Mouse (Mus musculus): Measurements from ENCODE around the gene 1500011B03Rik. TPM values are rescaled to one million over a fixed set of nuclear protein-coding genes. Genes with fewer than 3 reads are reported as not detected.

The 1500011B03Rik gene
- polyA plus RNA-seq, 1 experiment from 2014 or later = 111 TPM

DNA sequence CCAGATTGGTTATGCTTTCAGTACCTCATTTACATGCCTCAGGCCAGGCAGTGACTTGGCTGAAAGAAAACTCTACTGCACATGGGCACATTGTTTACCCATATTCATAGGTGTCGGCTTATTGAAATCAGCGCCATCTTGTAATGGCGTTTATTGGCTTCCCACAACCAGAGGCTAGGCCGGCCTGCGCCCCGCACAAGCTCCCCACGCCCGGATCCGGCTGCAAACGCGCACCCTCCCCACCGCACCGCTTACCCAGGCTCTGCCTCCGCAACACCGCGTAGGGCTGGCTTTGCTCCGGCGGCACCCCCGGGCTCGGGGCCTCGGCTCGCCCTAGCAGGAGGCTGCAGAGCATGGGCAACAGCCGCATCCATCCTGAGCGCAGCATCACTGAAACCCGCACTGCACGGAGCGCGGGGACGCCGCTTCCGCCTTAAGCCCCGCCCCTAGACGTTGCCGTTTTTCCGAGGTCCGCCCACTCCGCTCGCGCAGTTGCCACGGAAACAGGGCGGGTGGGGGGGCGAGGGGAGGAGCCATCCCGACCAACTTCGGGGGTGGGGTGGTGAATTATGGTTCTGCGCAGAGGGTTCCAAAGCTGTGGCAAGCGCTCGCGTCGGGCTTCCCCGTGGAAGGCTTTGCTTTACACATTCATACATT, 9.6 kb downstream of the 1500011B03Rik start:
- peak overlapping the region; percentile 82 for H3K27ac ChIP-seq (ENCODE audit: low read length)
- H3K4me1 ChIP-seq (ENCODE audit: insufficient read depth, low read length) = peaks cover 7% of the 10 kb centered on the region; the same call in 1 of the 2 replicates
- no peaks in the 10 kb centered on the region for H3K27me3 ChIP-seq (ENCODE audit: insufficient read depth, low read length)
- H3K36me3 ChIP-seq (ENCODE audit: insufficient read depth, low read length) = peaks cover 6% of the 10 kb centered on the region; the same call in 1 of the 2 replicates
- peak; percentile 95 for ATAC-seq (ENCODE audit: low FRiP score, low TSS enrichment)
- peak overlapping the region; percentile 85 for H3K9ac ChIP-seq (replicated peaks; ENCODE audit: low read length)
- H3K4me3 ChIP-seq (ENCODE audit: low read length) = peak overlapping the region; percentile 97
- no peaks in the 10 kb centered on the region for H3K9me3 ChIP-seq (ENCODE audit: low read length)
- WGBS = under 1% methylated on average over 50 of the region's 50 CpGs
- peak overlapping the region; percentile 63 for H3K4me2 ChIP-seq (replicated peaks; ENCODE audit: low read depth, low read length)

DNA sequence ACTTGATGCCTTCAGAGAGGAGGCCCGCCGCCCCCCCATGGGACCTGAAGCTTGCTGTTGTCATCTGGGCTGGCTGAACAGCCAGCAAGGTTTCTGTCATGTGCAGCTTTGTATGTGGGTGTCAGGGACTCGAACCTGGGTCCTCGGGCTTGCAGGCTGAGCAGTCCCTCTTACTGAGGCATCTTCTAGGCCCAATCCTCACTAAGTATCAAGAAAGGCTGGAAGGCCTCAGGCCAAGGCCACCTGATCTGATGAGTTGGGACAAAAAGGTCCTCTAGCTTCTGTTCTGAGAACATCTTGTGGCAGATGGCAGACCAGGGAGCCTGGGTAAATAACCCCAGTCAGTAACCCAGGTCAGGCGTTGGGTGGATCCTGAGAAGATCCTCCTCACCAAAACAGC, 13.4 kb downstream of the 1500011B03Rik start:
- WGBS = 91% methylated on average over 5 of the region's 5 CpGs
- ATAC-seq (ENCODE audit: low FRiP score, low TSS enrichment) = no peak
- Histone ChIP-seq H3K36me3 (ENCODE audit: insufficient read depth, low read length) (peaks cover 18% of the 10 kb centered on the region), H3K9me3 (ENCODE audit: low read length) (no peaks in the 10 kb centered on the region), H3K9ac (replicated peaks; ENCODE audit: low read length) (no peak overlapping the region), H3K4me1 (ENCODE audit: insufficient read depth, low read length) (peaks cover 18% of the 10 kb centered on the region), H3K4me3 (ENCODE audit: low read length) (no peak overlapping the region), H3K27me3 (ENCODE audit: insufficient read depth, low read length) (no peaks in the 10 kb centered on the region), H3K27ac (ENCODE audit: low read length) (no peak overlapping the region), H3K4me2 (replicated peaks; ENCODE audit: low read depth, low read length) (no peak overlapping the region)

DNA sequence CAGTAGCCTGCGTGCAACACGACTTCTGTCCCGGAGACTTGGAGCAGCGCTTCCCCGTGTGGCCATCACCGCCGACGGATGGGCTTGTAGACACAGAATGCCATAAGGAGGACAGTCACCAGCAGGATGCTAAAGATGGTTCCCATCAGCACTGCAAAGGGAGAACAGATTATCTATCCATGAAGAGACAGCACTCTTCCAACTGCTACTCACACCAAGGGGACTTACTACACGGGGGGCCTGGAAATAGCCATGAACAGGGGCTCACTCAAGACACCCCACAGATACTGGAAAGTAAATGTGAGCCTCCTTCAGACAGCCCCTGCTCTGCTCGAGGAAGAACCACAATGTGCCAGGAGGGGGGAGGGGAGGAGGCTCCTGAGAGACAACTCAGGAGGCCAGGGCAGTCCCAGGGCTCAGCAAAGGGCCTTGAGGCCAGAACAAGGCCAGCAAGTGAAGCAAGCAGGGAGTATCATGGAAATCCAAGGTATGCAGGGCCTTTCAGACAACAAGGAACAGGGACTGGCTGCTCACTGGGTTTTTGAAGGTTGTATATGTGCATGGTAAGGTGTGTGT, 14.0 kb downstream of the 1500011B03Rik start:
- Histone ChIP-seq H3K9me3 (ENCODE audit: low read length) (no peaks in the 10 kb centered on the region), H3K4me2 (replicated peaks; ENCODE audit: low read depth, low read length) (no peak overlapping the region), H3K4me1 (ENCODE audit: insufficient read depth, low read length) (peaks cover 18% of the 10 kb centered on the region), H3K27me3 (ENCODE audit: insufficient read depth, low read length) (no peaks in the 10 kb centered on the region), H3K4me3 (ENCODE audit: low read length) (no peak overlapping the region), H3K27ac (ENCODE audit: low read length) (no peak overlapping the region), H3K9ac (replicated peaks; ENCODE audit: low read length) (no peak overlapping the region), H3K36me3 (ENCODE audit: insufficient read depth, low read length) (peaks cover 20% of the 10 kb centered on the region)
- WGBS = 77% methylated on average over 10 of the region's 10 CpGs
- no peak for ATAC-seq (ENCODE audit: low FRiP score, low TSS enrichment)

DNA sequence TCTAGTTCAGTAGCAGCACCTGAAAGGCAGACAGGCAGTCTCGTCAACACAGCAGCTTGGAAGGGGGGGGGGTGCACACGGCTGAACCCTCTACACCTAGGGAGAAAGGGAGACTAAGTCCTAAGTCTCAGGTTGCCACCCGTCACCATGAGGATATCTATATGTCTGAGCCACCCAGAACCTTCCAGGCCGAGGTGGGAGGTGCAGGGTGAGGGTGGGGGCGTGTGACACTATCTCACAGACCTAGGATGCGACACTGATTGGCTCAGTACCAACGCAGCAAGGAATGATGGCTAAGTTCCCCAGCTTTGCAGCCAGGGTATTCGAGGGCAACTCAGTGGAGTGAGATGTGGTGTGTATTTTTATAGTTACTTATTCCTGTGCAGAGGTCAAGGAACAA, 14.9 kb downstream of the 1500011B03Rik start:
- WGBS = 71% methylated on average over 8 of the region's 8 CpGs
- Histone ChIP-seq H3K9me3 (ENCODE audit: low read length) (no peaks in the 10 kb centered on the region), H3K9ac (replicated peaks; ENCODE audit: low read length) (no peak overlapping the region), H3K27ac (ENCODE audit: low read length) (no peak overlapping the region), H3K27me3 (ENCODE audit: insufficient read depth, low read length) (no peaks in the 10 kb centered on the region), H3K36me3 (ENCODE audit: insufficient read depth, low read length) (peaks cover 29% of the 10 kb centered on the region), H3K4me2 (replicated peaks; ENCODE audit: low read depth, low read length) (no peak overlapping the region), H3K4me3 (ENCODE audit: low read length) (no peak overlapping the region), H3K4me1 (ENCODE audit: insufficient read depth, low read length) (peaks cover 18% of the 10 kb centered on the region)
- ATAC-seq (ENCODE audit: low FRiP score, low TSS enrichment) = no peak

DNA sequence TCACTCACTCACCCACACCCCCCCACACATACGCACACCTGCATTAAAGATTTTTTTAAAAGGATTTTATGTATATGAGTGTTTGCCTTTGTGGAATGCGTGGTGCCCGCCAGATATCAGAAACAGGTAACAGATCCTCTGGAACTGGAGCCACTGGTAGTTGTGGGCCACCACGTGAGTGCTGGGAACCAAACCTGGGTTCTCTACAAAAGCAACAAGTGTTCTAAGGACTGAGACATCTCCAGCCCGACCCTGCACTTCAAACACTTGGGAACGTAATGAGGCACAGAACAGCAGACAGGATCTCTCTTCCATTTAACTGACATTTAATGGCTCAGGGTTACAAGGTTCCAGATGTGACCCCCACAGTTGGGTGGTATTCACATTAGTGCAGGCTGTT, 15.4 kb downstream of the 1500011B03Rik start:
- Histone ChIP-seq H3K4me2 (replicated peaks; ENCODE audit: low read depth, low read length) (no peak overlapping the region), H3K27ac (ENCODE audit: low read length) (0 out of 2 replicates have a peak overlapping the region, but pooled peaks have one; percentile 25)
- WGBS = 67% methylated on average over 6 of the region's 6 CpGs

DNA sequence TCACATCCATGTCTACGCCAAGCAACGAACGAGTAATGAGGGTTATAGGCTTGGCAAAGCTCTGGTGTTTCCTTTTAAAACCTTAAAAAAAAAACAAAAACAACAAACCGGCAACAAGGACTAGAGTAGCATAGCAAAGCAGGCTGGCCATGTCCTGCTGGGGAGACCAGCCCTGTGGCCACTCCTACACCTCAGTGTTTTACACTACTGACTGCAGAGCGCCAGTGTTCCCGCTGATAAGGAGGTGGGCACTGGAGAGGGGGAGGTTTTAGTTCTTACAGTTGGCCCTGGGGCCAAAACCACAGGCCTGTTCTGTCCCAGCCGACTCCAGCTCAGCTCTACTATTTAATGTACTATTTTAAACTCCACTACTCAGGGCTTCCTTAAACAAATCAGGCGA, 15.8 kb downstream of the 1500011B03Rik start:
- H3K4me2 ChIP-seq (replicated peaks; ENCODE audit: low read depth, low read length) = no peak overlapping the region
- peaks cover 37% of the 10 kb centered on the region for H3K36me3 ChIP-seq (ENCODE audit: insufficient read depth, low read length)
- no peak overlapping the region for H3K9ac ChIP-seq (replicated peaks; ENCODE audit: low read length)
- no peaks in the 10 kb centered on the region for H3K9me3 ChIP-seq (ENCODE audit: low read length)
- no peaks in the 10 kb centered on the region for H3K27me3 ChIP-seq (ENCODE audit: insufficient read depth, low read length)
- WGBS = 33% methylated on average over 8 of the region's 8 CpGs
- peak overlapping the region; percentile 70; the same call in 1 of the 2 replicates for H3K27ac ChIP-seq (ENCODE audit: low read length)
- H3K4me1 ChIP-seq (ENCODE audit: insufficient read depth, low read length) = peaks cover 13% of the 10 kb centered on the region
- ATAC-seq (ENCODE audit: low FRiP score, low TSS enrichment) = peak; percentile 35; the same call in 1 of the 2 replicates
- H3K4me3 ChIP-seq (ENCODE audit: low read length) = no peak overlapping the region

More for the DNA sequence above, 15.4 kb downstream of the 1500011B03Rik start:
- no peak for ATAC-seq (ENCODE audit: low FRiP score, low TSS enrichment)
- Histone ChIP-seq H3K9me3 (ENCODE audit: low read length) (no peaks in the 10 kb centered on the region), H3K27me3 (ENCODE audit: insufficient read depth, low read length) (no peaks in the 10 kb centered on the region), H3K9ac (replicated peaks; ENCODE audit: low read length) (no peak overlapping the region), H3K4me1 (ENCODE audit: insufficient read depth, low read length) (peaks cover 17% of the 10 kb centered on the region), H3K36me3 (ENCODE audit: insufficient read depth, low read length) (peaks cover 34% of the 10 kb centered on the region), H3K4me3 (ENCODE audit: low read length) (no peak overlapping the region)

DNA sequence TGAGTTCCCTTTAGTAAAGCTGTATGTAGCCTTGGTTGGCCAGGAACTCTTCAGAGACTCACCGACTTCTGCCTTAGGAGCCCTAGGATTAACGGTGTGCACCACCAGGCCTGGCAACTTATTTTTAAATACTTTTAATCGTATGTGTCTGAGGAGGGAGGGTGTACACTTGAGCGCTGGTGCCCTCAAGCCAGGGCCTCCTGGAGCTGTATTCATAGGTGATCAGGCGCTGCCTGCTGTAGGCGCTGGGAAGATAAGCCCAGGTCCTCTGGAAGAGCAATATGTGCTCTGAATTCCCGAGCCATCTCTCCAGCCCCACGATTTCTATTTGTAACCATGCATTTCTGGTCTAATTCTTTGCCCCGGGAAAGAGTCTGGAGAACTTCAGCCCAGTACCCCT, 16.2 kb downstream of the 1500011B03Rik start:
- Histone ChIP-seq H3K9ac (replicated peaks; ENCODE audit: low read length) (no peak overlapping the region), H3K27me3 (ENCODE audit: insufficient read depth, low read length) (no peaks in the 10 kb centered on the region), H3K4me3 (ENCODE audit: low read length) (no peak overlapping the region), H3K27ac (ENCODE audit: low read length) (peak overlapping the region; percentile 70; the same call in 1 of the 2 replicates), H3K9me3 (ENCODE audit: low read length) (no peaks in the 10 kb centered on the region), H3K4me2 (replicated peaks; ENCODE audit: low read depth, low read length) (no peak overlapping the region), H3K36me3 (ENCODE audit: insufficient read depth, low read length) (peaks cover 37% of the 10 kb centered on the region), H3K4me1 (ENCODE audit: insufficient read depth, low read length) (peaks cover 11% of the 10 kb centered on the region)
- ATAC-seq (ENCODE audit: low FRiP score, low TSS enrichment) = no peak
- WGBS = 54% methylated on average over 9 of the region's 9 CpGs

DNA sequence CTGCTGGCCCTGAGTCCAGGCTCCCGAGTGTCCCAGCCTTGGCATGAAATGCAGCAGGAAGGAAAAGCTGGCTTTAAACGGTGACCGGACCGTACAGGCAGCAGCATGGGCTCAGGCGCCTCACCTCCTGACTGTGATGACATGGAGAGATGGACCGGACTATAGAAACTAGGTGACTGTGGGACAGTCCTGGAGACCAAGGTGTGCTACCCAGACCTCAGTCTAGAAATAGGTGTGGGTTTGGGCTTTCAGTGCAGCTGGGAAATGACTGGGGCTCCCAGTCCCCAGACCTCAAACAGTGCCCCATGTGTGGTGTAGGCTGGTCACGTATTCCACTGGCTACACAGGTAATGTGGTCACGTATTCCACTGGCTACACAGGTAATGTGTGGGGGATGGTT, 16.6 kb downstream of the 1500011B03Rik start:
- peaks cover 40% of the 10 kb centered on the region for H3K36me3 ChIP-seq (ENCODE audit: insufficient read depth, low read length)
- H3K9me3 ChIP-seq (ENCODE audit: low read length) = no peaks in the 10 kb centered on the region
- H3K27me3 ChIP-seq (ENCODE audit: insufficient read depth, low read length) = no peaks in the 10 kb centered on the region
- ATAC-seq (ENCODE audit: low FRiP score, low TSS enrichment) = 0 out of 2 replicates have a peak, but pooled peaks have one; percentile 5
- peaks cover 11% of the 10 kb centered on the region for H3K4me1 ChIP-seq (ENCODE audit: insufficient read depth, low read length)
- H3K4me3 ChIP-seq (ENCODE audit: low read length) = no peak overlapping the region
- peak overlapping the region; percentile 29; the same call in 1 of the 2 replicates for H3K9ac ChIP-seq (replicated peaks; ENCODE audit: low read length)
- WGBS = 83% methylated on average over 8 of the region's 8 CpGs
- H3K27ac ChIP-seq (ENCODE audit: low read length) = peak overlapping the region; percentile 70
- no peak overlapping the region for H3K4me2 ChIP-seq (replicated peaks; ENCODE audit: low read depth, low read length)

DNA sequence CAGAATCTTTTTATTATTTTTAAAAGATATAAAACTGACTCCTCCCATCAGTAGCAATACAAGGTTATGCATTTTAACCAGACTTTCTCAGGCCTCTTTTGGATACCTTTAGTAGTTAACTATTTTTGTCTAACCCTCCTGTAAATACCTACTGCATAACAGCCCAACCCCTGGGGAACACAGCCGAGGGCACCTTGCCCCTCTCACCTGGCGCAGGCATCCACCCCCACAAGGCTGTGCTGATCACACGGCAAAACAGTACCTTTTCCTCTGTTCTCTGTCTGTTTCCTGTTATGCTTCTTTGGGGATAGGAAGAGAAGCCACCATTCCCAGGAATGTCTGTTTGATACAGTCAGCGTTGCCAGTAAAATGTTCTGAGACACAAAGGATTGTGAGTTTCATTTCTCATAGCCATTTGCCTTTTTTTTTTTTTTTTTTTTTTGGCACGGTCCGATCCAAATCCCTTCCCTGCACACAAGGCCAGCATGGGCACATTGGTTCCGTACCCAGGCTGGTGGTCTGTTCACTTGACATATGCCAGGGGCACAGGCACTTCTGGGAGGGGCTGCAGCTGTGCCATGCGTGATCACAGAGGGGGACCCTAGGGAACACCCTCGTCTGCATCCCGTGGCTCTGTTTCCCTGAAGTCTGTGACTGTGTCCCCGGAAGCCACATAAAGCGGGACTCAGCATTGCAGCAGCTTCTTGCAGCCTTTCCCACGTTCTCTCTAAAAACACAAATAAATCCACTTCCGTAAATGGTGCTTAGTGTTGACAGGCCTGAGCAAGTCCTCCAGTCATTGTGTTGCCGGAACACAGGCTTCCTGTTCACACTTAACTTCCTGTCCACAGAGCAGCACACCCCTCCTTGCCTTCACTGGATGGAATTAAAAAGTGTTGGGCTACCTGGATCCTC, 17.6 kb downstream of the 1500011B03Rik start:
- no peak overlapping the region for H3K4me3 ChIP-seq (ENCODE audit: low read length)
- H3K4me1 ChIP-seq (ENCODE audit: insufficient read depth, low read length) = peaks cover 11% of the 10 kb centered on the region
- peaks cover 44% of the 10 kb centered on the region for H3K36me3 ChIP-seq (ENCODE audit: insufficient read depth, low read length)
- no peak overlapping the region; the same call in 1 of the 2 replicates for H3K4me2 ChIP-seq (replicated peaks; ENCODE audit: low read depth, low read length)
- no peaks in the 10 kb centered on the region for H3K27me3 ChIP-seq (ENCODE audit: insufficient read depth, low read length)
- peak overlapping the region; percentile 84 for H3K27ac ChIP-seq (ENCODE audit: low read length)
- 63% methylated on average over 15 of the region's 15 CpGs for WGBS
- H3K9me3 ChIP-seq (ENCODE audit: low read length) = no peaks in the 10 kb centered on the region
- no peak for ATAC-seq (ENCODE audit: low FRiP score, low TSS enrichment)
- H3K9ac ChIP-seq (replicated peaks; ENCODE audit: low read length) = no peak overlapping the region; the same call in 1 of the 2 replicates

All from kidney, embryonic 16.5 days (tissue).